Mouse (Mus musculus) liver, embryonic 12.5 days (tissue): ENCODE results near the gene Ift57. TPM values are rescaled to one million over a fixed set of nuclear protein-coding genes. Genes with fewer than 3 reads are reported as not detected.

Experiments used
- ATAC-seq: fragments of 200-750 bp; cut with Nextera tagmentation; 2 replicates; pipeline ENCODE4 v1.8.0; 2017; ENCODE audit warnings: moderate number of reproducible peaks, mild to moderate bottlenecking, moderate library complexity
- H3K27ac ChIP-seq: fragments of 300-500 bp; sonication (generic); 2 replicates; pipeline ENCODE4 v1.5.1; 2016; ENCODE audit warnings: mild to moderate bottlenecking
- H3K27me3 ChIP-seq: fragments of 300-500 bp; sonication (generic); replicated peaks from 2 replicates; pipeline ENCODE4 v1.6.1; 2016; ENCODE audit warnings: mild to moderate bottlenecking, moderate library complexity
- H3K36me3 ChIP-seq: fragments of 300-500 bp; sonication (generic); 2 replicates; pipeline ENCODE4 v1.6.1; 2016; ENCODE audit warnings: mild to moderate bottlenecking, moderate library complexity
- H3K4me1 ChIP-seq: fragments of 300-500 bp; sonication (generic); 2 replicates; pipeline ENCODE4 v1.6.1; 2016
- H3K4me2 ChIP-seq: fragments of 300-500 bp; sonication (generic); 2 replicates; pipeline ENCODE4 v1.6.1; 2016; ENCODE audit warnings: mild to moderate bottlenecking, moderate library complexity
- H3K4me3 ChIP-seq: fragments of 300-500 bp; sonication (generic); 2 replicates; pipeline ENCODE4 v1.5.1; 2016; ENCODE audit warnings: mild to moderate bottlenecking, moderate library complexity
- H3K9ac ChIP-seq: fragments of 300-500 bp; sonication (generic); 2 replicates; pipeline ENCODE4 v1.6.1; 2016; ENCODE audit warnings: mild to moderate bottlenecking, moderate library complexity
- H3K9me3 ChIP-seq: fragments of 300-500 bp; sonication (generic); replicated peaks from 2 replicates; pipeline ENCODE4 v1.6.1; 2016; ENCODE audit warnings: mild to moderate bottlenecking, moderate library complexity
- WGBS: fragments of 180-500 bp; shearing (Covaris S2); methylation state at CpG from one replicate; pipeline ENCODE4 v1.1.7; 2016; ENCODE audit not compliant: insufficient replicate concordance; 5-methylcytosine and 5-hydroxymethylcytosine counted together
- polyA plus RNA-seq: library from polyadenylated mRNA; unstranded; fragments of >200 nt; fragmentation: Nextera tagmentation; extraction: Ambion mirVana; gene quantifications from 2 replicates; pipeline ENCODE4 v1.2.1, GENCODE M21; 2016

Gene Ift57
- polyA plus RNA-seq, 1 experiment from 2014 or later, result 7.9 TPM

- H3K27ac ChIP-seq, result no peak overlapping the region
- H3K36me3 ChIP-seq, result no peaks in the 10 kb centered on the region
- 64% methylated on average over 3 of the region's 3 CpGs for WGBS
- no peaks in the 10 kb centered on the region for H3K27me3 ChIP-seq
- no peak overlapping the region for H3K9ac ChIP-seq
- H3K4me3 ChIP-seq, result no peak overlapping the region
- no peaks in the 10 kb centered on the region for H3K9me3 ChIP-seq
- no peak overlapping the region for H3K4me2 ChIP-seq
- no peaks in the 10 kb centered on the region for H3K4me1 ChIP-seq
- ATAC-seq, result no peak
These were observed 14.3 kb downstream of the Ift57 start for GRCm38 (mm10) chr16:49713302-49713701.

GRCm38 (mm10) chr16:49720671-49721070 lies 21.6 kb downstream of the Ift57 start:
- Histone ChIP-seq H3K27ac (no peak overlapping the region), H3K9me3 (no peaks in the 10 kb centered on the region), H3K4me1 (peaks cover 19% of the 10 kb centered on the region), H3K27me3 (no peaks in the 10 kb centered on the region), H3K9ac (no peak overlapping the region), H3K4me3 (no peak overlapping the region), H3K36me3 (no peaks in the 10 kb centered on the region), H3K4me2 (no peak overlapping the region)
- 76% methylated on average over 2 of the region's 2 CpGs for WGBS
- ATAC-seq, result no peak

- H3K9ac ChIP-seq, result no peak overlapping the region
- H3K36me3 ChIP-seq, result no peaks in the 10 kb centered on the region
- no peaks in the 10 kb centered on the region for H3K27me3 ChIP-seq
- ATAC-seq, result no peak
- WGBS, result 58% methylated on average over 5 of the region's 5 CpGs
- no peaks in the 10 kb centered on the region for H3K9me3 ChIP-seq
- no peak overlapping the region for H3K27ac ChIP-seq
- no peak overlapping the region for H3K4me3 ChIP-seq
- H3K4me2 ChIP-seq, result no peak overlapping the region
- H3K4me1 ChIP-seq, result peaks cover 19% of the 10 kb centered on the region
These were observed 22.6 kb downstream of the Ift57 start for GRCm38 (mm10) chr16:49721678-49722077.

- no peak overlapping the region for H3K9ac ChIP-seq
- H3K4me3 ChIP-seq, result no peak overlapping the region
- ATAC-seq, result no peak
- WGBS, result 66% methylated on average over 4 of the region's 4 CpGs
- H3K27ac ChIP-seq, result no peak overlapping the region
- H3K36me3 ChIP-seq, result no peaks in the 10 kb centered on the region
- H3K4me1 ChIP-seq, result peaks cover 19% of the 10 kb centered on the region
- H3K27me3 ChIP-seq, result no peaks in the 10 kb centered on the region
- no peaks in the 10 kb centered on the region for H3K9me3 ChIP-seq
- no peak overlapping the region for H3K4me2 ChIP-seq
These were observed 24.2 kb downstream of the Ift57 start for GRCm38 (mm10) chr16:49723222-49723621.

GRCm38 (mm10) chr16:49724232-49724631 lies 25.2 kb downstream of the Ift57 start:
- Histone ChIP-seq H3K36me3 (no peaks in the 10 kb centered on the region), H3K4me2 (no peak overlapping the region), H3K9me3 (no peaks in the 10 kb centered on the region), H3K4me1 (peaks cover 19% of the 10 kb centered on the region), H3K27me3 (no peaks in the 10 kb centered on the region), H3K27ac (no peak overlapping the region), H3K9ac (no peak overlapping the region), H3K4me3 (no peak overlapping the region)
- no peak for ATAC-seq
- 61% methylated on average over 5 of the region's 5 CpGs for WGBS

- Histone ChIP-seq H3K4me1 (peaks cover 19% of the 10 kb centered on the region), H3K4me3 (no peak overlapping the region), H3K9ac (no peak overlapping the region), H3K9me3 (no peaks in the 10 kb centered on the region), H3K4me2 (no peak overlapping the region), H3K27ac (no peak overlapping the region), H3K36me3 (no peaks in the 10 kb centered on the region), H3K27me3 (no peaks in the 10 kb centered on the region)
- 45% methylated on average over 2 of the region's 2 CpGs for WGBS
- no peak for ATAC-seq
These were observed 25.9 kb downstream of the Ift57 start for GRCm38 (mm10) chr16:49724931-49725330.

- H3K9me3 ChIP-seq, result no peaks in the 10 kb centered on the region
- no peaks in the 10 kb centered on the region for H3K27me3 ChIP-seq
- no peak overlapping the region for H3K4me2 ChIP-seq
- no peak overlapping the region for H3K27ac ChIP-seq
- no peak overlapping the region for H3K9ac ChIP-seq
- peaks cover 19% of the 10 kb centered on the region for H3K4me1 ChIP-seq
- ATAC-seq, result no peak
- 77% methylated on average over 5 of the region's 5 CpGs for WGBS
- no peaks in the 10 kb centered on the region for H3K36me3 ChIP-seq
- H3K4me3 ChIP-seq, result no peak overlapping the region
These were observed 26.4 kb downstream of the Ift57 start for GRCm38 (mm10) chr16:49725446-49725845.

GRCm38 (mm10) chr16:49726216-49726615 lies 27.2 kb downstream of the Ift57 start:
- no peak overlapping the region for H3K4me3 ChIP-seq
- no peak overlapping the region for H3K4me2 ChIP-seq
- no peaks in the 10 kb centered on the region for H3K27me3 ChIP-seq
- H3K36me3 ChIP-seq, result no peaks in the 10 kb centered on the region
- ATAC-seq, result no peak
- no peak overlapping the region for H3K27ac ChIP-seq
- no peak overlapping the region for H3K9ac ChIP-seq
- H3K9me3 ChIP-seq, result no peaks in the 10 kb centered on the region
- whole genome bisulfite sequencing, result 75% methylated on average over 3 of the region's 3 CpGs
- H3K4me1 ChIP-seq, result peaks cover 19% of the 10 kb centered on the region

- no peak overlapping the region for H3K27ac ChIP-seq
- H3K4me1 ChIP-seq, result peaks cover 19% of the 10 kb centered on the region
- no peaks in the 10 kb centered on the region for H3K9me3 ChIP-seq
- 60% methylated on average over 2 of the region's 2 CpGs for WGBS
- no peak for ATAC-seq
- H3K36me3 ChIP-seq, result no peaks in the 10 kb centered on the region
- H3K4me2 ChIP-seq, result no peak overlapping the region
- no peak overlapping the region for H3K4me3 ChIP-seq
- H3K27me3 ChIP-seq, result no peaks in the 10 kb centered on the region
- H3K9ac ChIP-seq, result no peak overlapping the region
These were observed 27.7 kb downstream of the Ift57 start for GRCm38 (mm10) chr16:49726761-49727160.

GRCm38 (mm10) chr16:49736536-49736935 lies 37.5 kb downstream of the Ift57 start:
- no peaks in the 10 kb centered on the region for H3K27me3 ChIP-seq
- no peak for ATAC-seq
- H3K9ac ChIP-seq, result no peak overlapping the region
- H3K4me1 ChIP-seq, result no peaks in the 10 kb centered on the region
- 79% methylated on average over 9 of the region's 9 CpGs for WGBS
- no peak overlapping the region for H3K4me2 ChIP-seq
- no peaks in the 10 kb centered on the region for H3K9me3 ChIP-seq
- H3K27ac ChIP-seq, result no peak overlapping the region
- no peak overlapping the region for H3K4me3 ChIP-seq
- H3K36me3 ChIP-seq, result no peaks in the 10 kb centered on the region

- Histone ChIP-seq H3K27me3 (no peaks in the 10 kb centered on the region), H3K27ac (no peak overlapping the region), H3K4me1 (no peaks in the 10 kb centered on the region), H3K9ac (no peak overlapping the region), H3K4me3 (no peak overlapping the region), H3K36me3 (no peaks in the 10 kb centered on the region), H3K4me2 (no peak overlapping the region), H3K9me3 (no peaks in the 10 kb centered on the region)
- WGBS, result 77% methylated on average over 2 of the region's 2 CpGs
- no peak for ATAC-seq
These were observed 48.3 kb downstream of the Ift57 start for GRCm38 (mm10) chr16:49747360-49747759.

GRCm38 (mm10) chr16:49752906-49753305 lies 53.9 kb downstream of the Ift57 start:
- H3K9ac ChIP-seq, result no peak overlapping the region
- no peak overlapping the region for H3K27ac ChIP-seq
- no peak for ATAC-seq
- no peaks in the 10 kb centered on the region for H3K36me3 ChIP-seq
- H3K4me2 ChIP-seq, result no peak overlapping the region
- 75% methylated on average over 1 of the region's 1 CpGs for WGBS
- H3K9me3 ChIP-seq, result no peaks in the 10 kb centered on the region
- H3K4me1 ChIP-seq, result no peaks in the 10 kb centered on the region
- H3K27me3 ChIP-seq, result no peaks in the 10 kb centered on the region
- H3K4me3 ChIP-seq, result no peak overlapping the region

- no peaks in the 10 kb centered on the region for H3K9me3 ChIP-seq
- no peak for ATAC-seq
- H3K27ac ChIP-seq, result no peak overlapping the region
- H3K4me3 ChIP-seq, result no peak overlapping the region
- no peak overlapping the region for H3K4me2 ChIP-seq
- 67% methylated on average over 3 of the region's 3 CpGs for WGBS
- H3K4me1 ChIP-seq, result no peaks in the 10 kb centered on the region
- no peaks in the 10 kb centered on the region for H3K27me3 ChIP-seq
- no peaks in the 10 kb centered on the region for H3K36me3 ChIP-seq
- H3K9ac ChIP-seq, result no peak overlapping the region; the same call in 1 of the 2 replicates
These were observed 54.3 kb downstream of the Ift57 start for GRCm38 (mm10) chr16:49753318-49753717.
